Mouse (Mus musculus) embryonic facial prominence, embryonic 13.5 days (tissue): ENCODE data around the gene Tulp2. TPM values are rescaled to one million over a fixed set of nuclear protein-coding genes. Genes with fewer than 3 reads are reported as not detected.

Experiments used
- ATAC-seq: fragments of 200-750 bp; cut with Nextera tagmentation; 2 replicates; pipeline ENCODE4 v1.8.0; 2017; ENCODE audit warnings: low read depth; ENCODE audit not compliant: insufficient number of reproducible peaks, insufficient read depth, low FRiP score, low TSS enrichment
- H3K27ac ChIP-seq: fragments of 300-500 bp; sonication (generic); 2 replicates; pipeline ENCODE4 v1.5.1; 2015; ENCODE audit warnings: moderate library complexity, mild to moderate bottlenecking, inconsistent platforms
- H3K27me3 ChIP-seq: fragments of 300-500 bp; sonication (generic); 2 replicates; pipeline ENCODE4 v1.6.1; 2015; ENCODE audit warnings: mild to moderate bottlenecking, inconsistent platforms
- H3K36me3 ChIP-seq: fragments of 300-500 bp; sonication (generic); 2 replicates; pipeline ENCODE4 v1.6.1; 2015; ENCODE audit warnings: mild to moderate bottlenecking, inconsistent platforms
- H3K4me1 ChIP-seq: fragments of 300-500 bp; sonication (generic); 2 replicates; pipeline ENCODE4 v1.6.1; 2015; ENCODE audit warnings: inconsistent platforms
- H3K4me2 ChIP-seq: fragments of 300-500 bp; sonication (generic); 2 replicates; pipeline ENCODE4 v1.6.1; 2015; ENCODE audit warnings: moderate library complexity, mild to moderate bottlenecking, inconsistent platforms
- H3K4me3 ChIP-seq: fragments of 300-500 bp; sonication (generic); 2 replicates; pipeline ENCODE4 v1.5.1; 2015; ENCODE audit warnings: mild to moderate bottlenecking, inconsistent platforms
- H3K9ac ChIP-seq: fragments of 300-500 bp; sonication (generic); 2 replicates; pipeline ENCODE4 v1.6.1; 2015; ENCODE audit warnings: mild to moderate bottlenecking, inconsistent platforms
- H3K9me3 ChIP-seq: fragments of 300-500 bp; sonication (generic); 2 replicates; pipeline ENCODE4 v1.6.1; 2016; ENCODE audit warnings: inconsistent platforms
- WGBS: fragments of 180-500 bp; shearing (Covaris S2); methylation state at CpG from one replicate; pipeline ENCODE4 v1.1.7; 2015; ENCODE audit warnings: mixed read lengths; 5-methylcytosine and 5-hydroxymethylcytosine counted together
- polyA plus RNA-seq: library from polyadenylated mRNA; unstranded; fragments of >200 nt; fragmentation: Nextera tagmentation; extraction: Ambion mirVana; gene quantifications from 2 replicates; pipeline ENCODE4 v1.2.1, GENCODE M21; 2015

The Tulp2 gene
- polyA plus RNA-seq, 1 experiment from 2014 or later: 0.59 TPM

DNA sequence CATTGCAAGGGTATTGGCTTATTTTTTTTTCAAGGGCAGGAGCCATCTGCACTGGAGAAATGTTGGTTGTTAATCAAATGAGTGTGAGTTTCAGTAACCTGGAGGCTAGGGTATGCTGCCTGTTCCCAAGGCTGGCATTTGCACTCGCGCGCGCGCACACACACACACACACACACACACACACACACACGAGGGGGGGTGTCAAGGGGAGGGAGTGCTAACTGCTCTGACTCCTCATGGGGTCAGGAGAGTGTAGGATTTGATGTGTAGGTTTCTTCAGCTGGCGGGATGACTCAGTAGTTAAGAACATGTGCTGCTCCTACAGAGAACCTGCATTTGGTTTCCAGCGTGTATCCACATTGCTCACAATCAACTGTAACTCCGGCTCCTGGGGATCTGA lies 9.1 kb downstream of the Tulp2 start:
- no peaks in the 10 kb centered on the region for H3K27me3 ChIP-seq
- WGBS: 44% methylated on average over 9 of the region's 9 CpGs
- no peaks in the 10 kb centered on the region for H3K9me3 ChIP-seq
- no peak overlapping the region for H3K9ac ChIP-seq
- peaks cover 27% of the 10 kb centered on the region for H3K4me1 ChIP-seq
- H3K4me3 ChIP-seq: no peak overlapping the region
- ATAC-seq: no peak
- H3K27ac ChIP-seq: peak overlapping the region; percentile 48; the same call in 1 of the 2 replicates
- peak overlapping the region; percentile 41 for H3K4me2 ChIP-seq
- peaks cover 41% of the 10 kb centered on the region for H3K36me3 ChIP-seq

DNA sequence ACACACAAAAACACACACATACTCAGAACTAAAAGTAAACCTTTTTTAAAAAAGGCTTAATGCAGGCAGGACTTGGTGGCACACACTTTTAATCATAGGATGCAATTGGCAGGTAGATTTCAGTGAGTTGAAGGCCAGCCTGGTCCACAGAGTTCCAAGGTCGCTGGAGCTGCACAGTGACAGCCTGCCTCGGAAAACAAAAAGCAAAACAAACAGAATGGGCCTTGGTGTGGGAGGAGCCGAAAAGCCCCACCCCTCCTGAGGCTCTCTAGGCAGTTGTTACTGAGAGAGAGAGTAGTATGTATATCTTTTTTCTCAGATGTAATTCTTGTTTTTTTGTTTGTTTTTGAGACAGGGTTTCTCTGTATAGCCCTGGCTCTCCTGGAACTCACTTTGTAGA lies 9.6 kb downstream of the Tulp2 start:
- Histone ChIP-seq H3K4me1 (peaks cover 27% of the 10 kb centered on the region), H3K27ac (peak overlapping the region; percentile 48; the same call in 1 of the 2 replicates), H3K9me3 (no peaks in the 10 kb centered on the region), H3K9ac (no peak overlapping the region), H3K4me2 (peak overlapping the region; percentile 41), H3K27me3 (no peaks in the 10 kb centered on the region), H3K4me3 (no peak overlapping the region), H3K36me3 (peaks cover 46% of the 10 kb centered on the region)
- 24% methylated on average over 3 of the region's 3 CpGs for WGBS
- no peak for ATAC-seq

DNA sequence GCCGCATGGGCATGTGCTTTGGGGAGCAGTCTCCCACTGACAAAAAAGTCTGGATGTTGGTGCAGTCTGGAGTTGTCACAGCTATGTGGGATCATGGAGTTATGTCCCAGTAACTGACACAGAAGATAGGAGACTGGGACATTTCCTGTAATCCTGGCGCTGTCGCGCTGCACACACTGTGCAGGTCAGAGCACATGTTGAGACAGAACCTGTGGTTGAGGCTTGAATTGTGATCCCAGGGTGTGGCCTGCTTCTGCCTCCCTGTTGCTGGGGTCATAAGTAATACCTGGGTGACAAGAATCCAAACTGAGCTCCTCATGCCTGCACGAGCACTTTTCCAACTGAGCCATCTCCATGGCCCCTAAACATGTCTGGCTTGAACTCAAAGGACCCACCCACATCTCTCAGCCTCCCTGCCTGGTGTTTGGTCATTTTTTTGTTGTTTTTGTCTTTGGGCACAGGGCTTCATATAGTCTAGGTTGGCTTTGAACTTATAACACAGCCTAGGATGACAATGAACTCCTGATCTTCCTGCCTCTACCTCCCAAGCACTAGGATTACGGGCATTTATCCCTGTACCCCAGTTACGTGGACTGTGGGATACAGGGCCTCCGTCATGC lies 10.7 kb downstream of the Tulp2 start:
- peaks cover 56% of the 10 kb centered on the region for H3K36me3 ChIP-seq
- H3K9me3 ChIP-seq: no peaks in the 10 kb centered on the region
- WGBS: 93% methylated on average over 8 of the region's 8 CpGs

DNA sequence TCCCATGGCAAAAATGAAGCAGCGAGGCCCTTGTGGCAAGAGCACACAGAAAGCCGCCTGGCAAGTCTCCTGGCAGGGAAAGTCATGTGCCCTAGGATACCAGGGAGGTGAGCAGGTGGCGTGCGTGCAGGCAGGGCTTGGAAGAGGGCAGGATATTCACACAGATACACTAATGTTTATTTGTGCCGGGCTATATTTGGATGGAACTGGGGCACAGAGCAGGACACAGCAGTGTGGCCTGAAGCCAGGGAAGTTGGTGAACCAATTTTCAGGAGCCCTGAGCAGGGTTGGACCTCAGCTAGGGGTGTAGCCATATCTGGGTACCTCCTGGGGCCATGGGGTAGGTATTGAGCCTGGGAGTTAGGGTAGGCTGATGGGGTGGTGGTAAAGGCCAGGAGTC lies 11.3 kb downstream of the Tulp2 start:
- no peak overlapping the region for H3K9ac ChIP-seq
- no peaks in the 10 kb centered on the region for H3K9me3 ChIP-seq
- no peak overlapping the region for H3K4me2 ChIP-seq
- H3K27ac ChIP-seq: no peak overlapping the region
- H3K27me3 ChIP-seq: no peaks in the 10 kb centered on the region
- H3K4me3 ChIP-seq: no peak overlapping the region
- 95% methylated on average over 5 of the region's 5 CpGs for WGBS
- H3K4me1 ChIP-seq: peaks cover 24% of the 10 kb centered on the region
- peaks cover 62% of the 10 kb centered on the region for H3K36me3 ChIP-seq
- no peak for ATAC-seq

More for the DNA sequence above, 10.7 kb downstream of the Tulp2 start:
- Histone ChIP-seq H3K4me1 (peaks cover 27% of the 10 kb centered on the region), H3K4me2 (no peak overlapping the region), H3K27ac (no peak overlapping the region), H3K9ac (no peak overlapping the region), H3K4me3 (no peak overlapping the region), H3K27me3 (no peaks in the 10 kb centered on the region)
- ATAC-seq: no peak

DNA sequence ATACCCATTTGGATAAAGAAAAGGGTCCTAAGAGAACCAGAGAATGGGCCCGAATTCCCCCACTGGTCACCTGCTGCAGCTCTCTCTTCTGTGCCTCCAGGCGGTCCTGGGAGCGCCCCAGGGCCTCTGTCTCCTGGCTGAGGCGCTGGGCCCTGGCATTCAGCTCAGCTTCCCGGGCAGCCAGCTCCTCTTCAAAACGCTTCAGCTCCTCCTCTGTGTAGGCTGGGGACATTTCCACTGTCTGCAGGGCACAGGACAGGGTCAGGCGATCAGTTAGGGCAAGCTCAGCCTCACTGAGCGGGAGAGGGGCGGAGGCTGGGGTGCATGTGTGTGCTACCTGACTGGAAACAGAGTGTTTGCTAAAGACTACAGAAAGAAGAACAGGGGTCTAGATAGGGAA lies 12.9 kb downstream of the Tulp2 start:
- Histone ChIP-seq H3K9ac (0 out of 2 replicates have a peak overlapping the region, but pooled peaks have one; percentile 32), H3K27me3 (no peaks in the 10 kb centered on the region), H3K4me3 (no peak overlapping the region), H3K9me3 (no peaks in the 10 kb centered on the region), H3K27ac (no peak overlapping the region), H3K4me2 (no peak overlapping the region), H3K36me3 (peaks cover 78% of the 10 kb centered on the region), H3K4me1 (peaks cover 12% of the 10 kb centered on the region)
- ATAC-seq: no peak
- WGBS: 82% methylated on average over 9 of the region's 9 CpGs

DNA sequence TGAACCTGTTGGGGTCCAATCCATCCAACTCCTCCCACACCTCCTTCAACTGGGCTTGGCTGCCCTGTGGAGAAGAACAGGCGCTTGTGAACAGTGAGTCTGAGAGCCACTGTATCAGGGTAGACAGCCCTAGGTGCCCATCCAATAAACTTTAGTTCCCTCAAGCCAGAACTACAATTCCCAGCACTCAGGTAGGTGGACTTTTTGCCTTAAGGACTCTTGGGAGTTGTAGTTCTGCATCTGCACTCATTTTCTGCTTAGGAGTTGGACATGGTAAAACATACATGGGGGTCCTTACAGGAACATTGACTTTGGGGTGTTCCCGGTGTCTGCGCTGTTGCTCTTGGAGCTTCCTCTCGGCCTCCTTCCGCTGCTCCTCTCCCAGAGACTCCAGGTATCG lies 16.8 kb downstream of the Tulp2 start:
- Histone ChIP-seq H3K36me3 (peaks cover 98% of the 10 kb centered on the region), H3K4me3 (no peak overlapping the region), H3K27me3 (no peaks in the 10 kb centered on the region), H3K9ac (no peak overlapping the region), H3K4me1 (no peaks in the 10 kb centered on the region), H3K9me3 (no peaks in the 10 kb centered on the region), H3K4me2 (no peak overlapping the region), H3K27ac (no peak overlapping the region)
- ATAC-seq: no peak
- 94% methylated on average over 6 of the region's 6 CpGs for WGBS

DNA sequence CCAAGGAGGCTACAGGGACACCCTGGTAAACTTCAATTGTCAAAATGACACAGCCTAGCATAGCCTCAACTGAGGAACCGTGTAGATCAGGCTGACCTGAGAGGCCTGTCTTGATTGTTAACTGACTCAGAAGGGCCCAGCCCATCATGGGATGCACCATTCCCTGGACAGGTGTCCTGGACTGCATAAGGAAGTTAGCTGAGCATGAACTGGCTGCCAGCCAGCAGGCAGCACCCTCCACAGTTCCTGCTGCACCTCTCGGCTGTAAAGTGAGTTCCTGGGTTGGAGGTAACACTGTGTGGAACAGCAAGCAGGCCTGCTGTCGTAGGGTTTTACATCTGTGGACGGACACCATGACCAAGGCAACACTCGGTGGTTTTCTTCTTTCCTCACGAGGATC lies 25.9 kb downstream of the Tulp2 start:
- Histone ChIP-seq H3K9ac (no peak overlapping the region), H3K27me3 (no peaks in the 10 kb centered on the region), H3K36me3 (peaks cover 46% of the 10 kb centered on the region), H3K4me2 (no peak overlapping the region), H3K4me1 (peaks cover 15% of the 10 kb centered on the region), H3K9me3 (no peaks in the 10 kb centered on the region), H3K27ac (no peak overlapping the region), H3K4me3 (no peak overlapping the region)
- 88% methylated on average over 6 of the region's 6 CpGs for WGBS
- ATAC-seq: no peak

DNA sequence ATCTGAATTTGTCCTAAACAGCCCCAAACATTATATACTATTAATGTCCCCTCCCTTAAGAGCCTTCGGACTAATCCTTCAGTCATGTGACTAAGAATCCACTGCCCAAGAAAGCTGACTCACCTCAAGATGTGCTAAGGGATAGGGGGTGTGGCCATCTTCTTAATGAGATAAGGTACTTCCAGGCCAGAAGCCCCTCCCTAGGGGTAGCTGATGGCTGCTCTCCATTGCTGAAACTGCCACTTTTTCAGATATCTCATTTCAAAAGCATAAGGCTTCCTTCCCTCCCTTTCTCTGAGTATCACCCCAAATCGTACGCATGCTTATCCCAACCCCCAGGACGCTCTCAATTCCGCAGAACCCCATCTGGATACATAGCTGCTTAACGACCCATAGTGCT lies 26.9 kb downstream of the Tulp2 start:
- no peaks in the 10 kb centered on the region for H3K27me3 ChIP-seq
- ATAC-seq: no peak
- peak overlapping the region; percentile 79 for H3K4me3 ChIP-seq
- peak overlapping the region; percentile 99 for H3K4me2 ChIP-seq
- H3K9ac ChIP-seq: peak overlapping the region; percentile 85; the same call in 1 of the 2 replicates
- H3K27ac ChIP-seq: no peak overlapping the region
- no peaks in the 10 kb centered on the region for H3K9me3 ChIP-seq
- peaks cover 15% of the 10 kb centered on the region for H3K4me1 ChIP-seq
- H3K36me3 ChIP-seq: peaks cover 36% of the 10 kb centered on the region
- WGBS: 81% methylated on average over 6 of the region's 6 CpGs

DNA sequence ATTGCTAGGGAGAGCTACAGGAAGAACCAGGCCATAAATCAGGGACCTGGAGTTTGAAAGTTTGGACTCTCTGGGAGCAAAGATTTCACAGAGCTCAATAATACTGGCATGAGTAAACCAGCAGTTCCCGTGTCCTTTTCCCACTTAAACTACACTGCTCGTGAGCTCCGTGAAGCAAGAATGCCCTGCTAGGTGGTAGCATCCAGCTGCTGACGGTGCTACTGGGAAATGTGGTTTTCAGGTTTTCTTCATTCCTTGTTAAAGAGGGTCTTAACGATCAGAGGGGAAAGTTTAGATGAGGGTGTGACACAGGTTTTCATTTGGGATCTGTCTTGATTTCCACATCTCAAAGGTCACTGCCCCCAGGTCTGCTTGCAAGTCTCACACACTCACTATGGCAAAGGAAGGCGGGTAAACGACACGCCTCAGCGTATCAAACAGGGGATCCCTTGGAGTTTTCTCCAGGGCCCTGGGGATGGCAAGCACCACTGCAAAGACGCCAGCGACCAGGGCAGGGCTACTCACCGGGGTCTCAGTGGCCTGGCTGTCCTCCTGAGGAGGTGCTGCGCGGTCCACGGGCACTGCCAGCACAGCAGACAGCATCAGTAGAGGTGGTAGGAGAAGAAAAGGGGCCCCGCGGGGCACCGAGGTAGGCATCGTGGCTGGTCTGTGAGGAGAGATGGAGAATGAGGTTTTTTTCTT lies 27.7 kb downstream of the Tulp2 start:
- peak overlapping the region; percentile 94 for H3K27ac ChIP-seq
- H3K27me3 ChIP-seq: no peaks in the 10 kb centered on the region
- peaks cover 36% of the 10 kb centered on the region for H3K36me3 ChIP-seq
- 34% methylated on average over 19 of the region's 19 CpGs for WGBS
- peak overlapping the region; percentile 79 for H3K4me3 ChIP-seq
- H3K4me2 ChIP-seq: peak overlapping the region; percentile 99
- peaks cover 15% of the 10 kb centered on the region for H3K4me1 ChIP-seq
- H3K9me3 ChIP-seq: no peaks in the 10 kb centered on the region
- ATAC-seq: no peak
- H3K9ac ChIP-seq: peak overlapping the region; percentile 85

DNA sequence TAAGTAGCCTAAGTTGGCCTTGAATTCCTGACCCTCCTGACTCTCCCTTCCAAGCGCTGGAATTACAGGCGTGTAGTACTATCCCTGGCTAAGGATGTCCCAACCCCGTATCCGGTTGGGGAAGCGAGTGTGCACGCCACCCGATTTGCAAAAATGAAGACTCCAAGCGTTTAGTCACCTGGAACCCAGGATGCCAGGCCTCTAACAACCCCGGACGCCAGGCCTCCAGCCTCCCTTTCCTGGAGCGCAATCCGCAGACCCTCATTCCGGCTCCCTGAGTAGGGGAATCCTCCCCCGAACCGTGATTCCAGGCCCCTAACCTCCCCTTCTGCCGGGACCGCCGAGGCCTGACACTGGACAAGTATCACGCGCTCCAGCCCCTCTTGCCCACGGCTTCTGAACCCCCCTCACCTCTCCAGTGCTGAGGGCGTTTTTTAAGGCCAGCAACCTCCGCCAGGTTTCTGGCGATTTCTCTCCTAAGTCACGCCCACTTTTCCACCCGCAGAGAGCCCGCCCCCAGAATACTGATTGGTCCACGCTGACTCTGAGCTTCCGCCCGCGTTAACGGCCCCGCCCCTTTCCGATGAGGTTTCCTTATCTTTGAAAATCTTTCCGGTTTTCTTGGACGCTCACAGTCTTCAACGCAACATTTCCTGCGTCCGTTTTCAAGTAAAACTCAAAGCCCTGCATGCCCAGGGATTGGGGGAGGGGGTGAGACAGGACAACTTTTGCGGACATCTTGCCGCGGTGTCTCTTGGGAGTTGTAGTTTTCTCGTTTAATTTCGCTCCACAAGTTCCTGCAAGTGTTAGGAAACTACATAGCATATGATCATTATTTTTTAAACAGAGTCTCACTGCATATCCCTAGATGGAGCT lies 28.5 kb downstream of the Tulp2 start, which contains the start of gene Nucb1:
Nucb1 (minus strand) TSS at position 495 of the 876 bp plus-strand sequence.
- no peaks in the 10 kb centered on the region for H3K27me3 ChIP-seq
- peak within 1 kb of the TSS; percentile 99 for H3K4me2 ChIP-seq
- H3K9ac ChIP-seq: peak within 1 kb of the TSS; percentile 85
- H3K4me3 ChIP-seq: peak within 1 kb of the TSS; percentile 79
- ATAC-seq: peak; percentile 89
- peaks cover 18% of the 10 kb centered on the region for H3K4me1 ChIP-seq
- H3K36me3 ChIP-seq: peaks cover 30% of the 10 kb centered on the region
- WGBS: under 1% methylated on average over 44 of the region's 44 CpGs
- peak within 1 kb of the TSS; percentile 94 for H3K27ac ChIP-seq
- H3K9me3 ChIP-seq: no peaks in the 10 kb centered on the region

DNA sequence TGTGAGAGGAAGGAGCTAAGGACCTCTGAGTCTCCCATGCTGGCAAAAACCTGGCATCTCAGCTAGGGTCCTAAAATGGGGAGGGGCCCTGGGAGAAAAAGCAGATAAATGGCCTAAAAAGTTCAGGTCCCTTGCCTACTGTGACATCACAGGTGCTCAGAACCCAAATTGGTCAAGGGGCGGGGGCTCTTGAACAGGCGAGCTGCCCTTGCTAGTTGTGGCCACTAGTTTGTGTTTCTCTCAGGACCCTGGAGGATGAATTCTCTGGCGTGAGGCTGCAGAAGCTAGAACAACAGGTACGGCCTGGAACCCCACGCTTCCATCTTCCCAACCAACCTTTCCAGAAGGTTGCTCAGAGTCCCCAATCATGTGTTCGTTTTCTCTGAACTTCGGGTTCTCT lies 32.7 kb downstream of the Tulp2 start:
- 81% methylated on average over 7 of the region's 7 CpGs for WGBS
- H3K4me2 ChIP-seq: no peak overlapping the region
- no peak for ATAC-seq
- H3K27me3 ChIP-seq: no peaks in the 10 kb centered on the region
- peak overlapping the region; percentile 44 for H3K27ac ChIP-seq
- H3K4me1 ChIP-seq: peaks cover 13% of the 10 kb centered on the region
- no peaks in the 10 kb centered on the region for H3K9me3 ChIP-seq
- H3K36me3 ChIP-seq: no peaks in the 10 kb centered on the region
- no peak overlapping the region for H3K4me3 ChIP-seq
- no peak overlapping the region for H3K9ac ChIP-seq
